Mouse (Mus musculus): ENCODE data around the gene Trmt10b. TPM values are rescaled to one million over a fixed set of nuclear protein-coding genes. Genes with fewer than 3 reads are reported as not detected.

The Trmt10b gene
- polyA plus RNA-seq, 1 experiment from 2014 or later = 23.9 TPM

DNA sequence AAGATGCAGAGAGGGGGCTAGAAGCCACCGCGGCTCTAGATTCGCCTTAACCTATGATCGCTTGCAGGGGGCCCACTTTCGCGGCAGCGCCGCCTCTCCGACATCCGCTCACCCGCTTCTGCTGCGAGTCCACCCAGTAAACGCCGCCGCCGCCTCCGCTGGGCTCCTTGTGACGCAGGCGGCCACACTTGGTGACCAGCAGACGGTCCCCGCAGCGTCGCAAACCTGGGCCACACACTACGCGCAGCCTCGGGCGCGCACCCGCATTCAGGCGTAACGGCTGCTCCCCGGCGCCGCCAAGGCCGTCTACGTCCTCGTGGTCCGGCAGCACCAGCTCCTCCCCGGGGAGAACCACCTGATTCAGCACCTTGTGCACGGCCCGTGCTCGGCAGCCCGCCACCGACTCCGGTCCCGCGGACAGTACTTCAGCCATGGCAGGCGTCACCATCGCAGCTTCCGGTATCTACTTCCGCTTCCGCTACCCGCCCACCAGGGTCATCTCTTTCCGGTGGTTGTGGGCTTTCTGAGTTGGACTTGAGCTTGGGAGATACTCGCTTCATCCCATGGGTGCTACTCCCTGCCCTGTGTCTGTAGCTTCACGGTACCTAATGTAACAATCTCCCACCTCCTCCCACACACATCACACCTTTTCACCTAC, 23.4 kb downstream of the Trmt10b start:
- H3K27ac ChIP-seq (ENCODE audit: low read depth, low read length) = peak overlapping the region; percentile 74
- peaks cover 27% of the 10 kb centered on the region for H3K36me3 ChIP-seq (ENCODE audit: control insufficient read depth, insufficient read depth, low read length)
- H3K27me3 ChIP-seq (replicated peaks; ENCODE audit: control insufficient read depth, insufficient read depth, low read length) = 0 out of 2 replicates have a peak, but pooled peaks cover 3% of the 10 kb centered on the region
- H3K4me2 ChIP-seq (ENCODE audit: low read length) = peak overlapping the region; percentile 86
- peak overlapping the region; percentile 91 for H3K9ac ChIP-seq (ENCODE audit: low read length)
- H3K4me1 ChIP-seq (ENCODE audit: control insufficient read depth, insufficient read depth, low read length) = peaks cover 9% of the 10 kb centered on the region
- DNase-seq (ENCODE audit: low spot score) (peak; percentile 84), ATAC-seq (peak; percentile 93)
- peak overlapping the region; percentile 94 for H3K4me3 ChIP-seq (ENCODE audit: low read depth, low read length)
- H3K9me3 ChIP-seq (replicated peaks; ENCODE audit: control insufficient read depth, low read length) = no peaks in the 10 kb centered on the region
- WGBS = under 1% methylated on average over 56 of the region's 56 CpGs

DNA sequence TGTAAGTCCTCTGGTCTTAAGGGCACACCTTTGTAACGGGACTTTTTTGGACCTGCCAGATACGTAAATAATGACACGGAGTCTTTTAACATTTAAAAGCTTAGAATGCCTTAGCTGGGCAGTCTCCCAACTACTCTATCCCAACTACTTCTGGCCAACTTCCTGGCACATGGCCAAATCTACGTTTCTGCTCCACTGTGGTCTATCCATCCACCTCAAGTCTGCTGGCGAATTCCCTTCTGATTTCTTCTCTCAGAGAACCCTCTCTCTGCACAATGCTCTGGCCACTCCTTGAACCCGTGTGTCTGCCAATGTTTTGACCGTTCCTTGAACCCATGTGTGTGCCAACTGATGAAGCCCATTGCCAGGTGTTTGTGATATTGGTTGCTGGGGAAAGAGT, 34.2 kb downstream of the Trmt10b start:
- ATAC-seq = no peak

DNA sequence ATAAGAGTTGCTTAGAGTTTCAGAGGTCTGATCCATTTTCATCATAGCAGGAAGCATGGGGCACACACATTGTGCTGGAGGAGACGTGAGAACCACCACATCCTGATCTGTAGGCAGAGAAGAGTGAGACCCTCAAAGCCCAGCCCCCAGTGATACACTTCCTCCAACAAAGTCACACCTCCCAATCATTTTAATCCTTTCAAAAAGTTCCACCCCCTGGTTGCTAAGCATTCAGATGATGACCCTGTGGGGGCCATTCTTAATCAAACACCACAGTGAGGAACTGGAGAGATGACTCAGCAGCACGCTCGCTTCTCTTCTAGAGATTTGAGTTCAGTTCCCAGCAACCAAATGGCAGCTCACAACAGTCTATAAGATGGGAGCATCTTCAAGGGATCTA, 35.5 kb downstream of the Trmt10b start:
- 74% methylated on average over 3 of the region's 3 CpGs for WGBS
- Histone ChIP-seq H3K36me3 (ENCODE audit: control insufficient read depth, insufficient read depth, low read length) (no peaks in the 10 kb centered on the region), H3K9me3 (replicated peaks; ENCODE audit: control insufficient read depth, low read length) (no peaks in the 10 kb centered on the region), H3K4me1 (ENCODE audit: control insufficient read depth, insufficient read depth, low read length) (no peaks in the 10 kb centered on the region), H3K27ac (ENCODE audit: low read depth, low read length) (no peak overlapping the region), H3K4me3 (ENCODE audit: low read depth, low read length) (no peak overlapping the region), H3K9ac (ENCODE audit: low read length) (no peak overlapping the region), H3K4me2 (ENCODE audit: low read length) (no peak overlapping the region), H3K27me3 (replicated peaks; ENCODE audit: control insufficient read depth, insufficient read depth, low read length) (no peaks in the 10 kb centered on the region)
- ATAC-seq (no peak), DNase-seq (ENCODE audit: low spot score) (no peak)

More for the DNA sequence above, 34.2 kb downstream of the Trmt10b start:
- no peak overlapping the region for H3K27ac ChIP-seq (ENCODE audit: low read depth, low read length)
- H3K4me3 ChIP-seq (ENCODE audit: low read depth, low read length) = no peak overlapping the region
- no peak overlapping the region for H3K4me2 ChIP-seq (ENCODE audit: low read length)
- H3K9me3 ChIP-seq (replicated peaks; ENCODE audit: control insufficient read depth, low read length) = no peaks in the 10 kb centered on the region
- H3K27me3 ChIP-seq (replicated peaks; ENCODE audit: control insufficient read depth, insufficient read depth, low read length) = no peaks in the 10 kb centered on the region
- DNase-seq (ENCODE audit: low spot score) = no peak
- H3K4me1 ChIP-seq (ENCODE audit: control insufficient read depth, insufficient read depth, low read length) = no peaks in the 10 kb centered on the region
- no peak overlapping the region for H3K9ac ChIP-seq (ENCODE audit: low read length)
- 71% methylated on average over 7 of the region's 7 CpGs for WGBS
- H3K36me3 ChIP-seq (ENCODE audit: control insufficient read depth, insufficient read depth, low read length) = no peaks in the 10 kb centered on the region

DNA sequence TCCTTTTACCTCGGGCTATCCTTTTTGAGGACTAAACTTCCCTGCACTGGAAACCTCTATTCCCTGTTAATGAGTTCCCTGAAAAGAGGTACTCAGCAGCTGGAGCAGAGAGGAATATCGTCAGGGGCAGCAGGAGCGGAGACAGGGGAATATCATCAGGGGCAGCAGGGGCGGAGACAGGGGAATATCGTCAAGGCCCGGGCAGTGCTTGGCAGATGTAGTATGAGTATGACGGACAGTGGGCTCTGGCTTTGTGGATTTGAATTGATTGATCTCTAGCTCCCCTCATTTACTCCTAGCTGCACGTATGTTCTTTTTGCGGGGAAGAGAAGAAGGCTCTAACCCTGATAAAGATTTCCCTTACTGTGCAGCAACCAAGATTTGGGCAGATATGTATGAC, 44.3 kb downstream of the Trmt10b start:
- Histone ChIP-seq H3K9ac (ENCODE audit: low read length) (peak overlapping the region; percentile 93; the same call in 1 of the 2 replicates), H3K4me3 (ENCODE audit: low read depth, low read length) (peak overlapping the region; percentile 93; the same call in 1 of the 2 replicates), H3K9me3 (replicated peaks; ENCODE audit: control insufficient read depth, low read length) (no peaks in the 10 kb centered on the region), H3K36me3 (ENCODE audit: control insufficient read depth, insufficient read depth, low read length) (0 out of 2 replicates have a peak, but pooled peaks cover 1% of the 10 kb centered on the region), H3K27ac (ENCODE audit: low read depth, low read length) (peak overlapping the region; percentile 92), H3K27me3 (replicated peaks; ENCODE audit: control insufficient read depth, insufficient read depth, low read length) (no peaks in the 10 kb centered on the region), H3K4me2 (ENCODE audit: low read length) (peak overlapping the region; percentile 90), H3K4me1 (ENCODE audit: control insufficient read depth, insufficient read depth, low read length) (peaks cover 14% of the 10 kb centered on the region)
- no peak for DNase-seq (ENCODE audit: low spot score)
- 55% methylated on average over 9 of the region's 9 CpGs for WGBS
- ATAC-seq = no peak

DNA sequence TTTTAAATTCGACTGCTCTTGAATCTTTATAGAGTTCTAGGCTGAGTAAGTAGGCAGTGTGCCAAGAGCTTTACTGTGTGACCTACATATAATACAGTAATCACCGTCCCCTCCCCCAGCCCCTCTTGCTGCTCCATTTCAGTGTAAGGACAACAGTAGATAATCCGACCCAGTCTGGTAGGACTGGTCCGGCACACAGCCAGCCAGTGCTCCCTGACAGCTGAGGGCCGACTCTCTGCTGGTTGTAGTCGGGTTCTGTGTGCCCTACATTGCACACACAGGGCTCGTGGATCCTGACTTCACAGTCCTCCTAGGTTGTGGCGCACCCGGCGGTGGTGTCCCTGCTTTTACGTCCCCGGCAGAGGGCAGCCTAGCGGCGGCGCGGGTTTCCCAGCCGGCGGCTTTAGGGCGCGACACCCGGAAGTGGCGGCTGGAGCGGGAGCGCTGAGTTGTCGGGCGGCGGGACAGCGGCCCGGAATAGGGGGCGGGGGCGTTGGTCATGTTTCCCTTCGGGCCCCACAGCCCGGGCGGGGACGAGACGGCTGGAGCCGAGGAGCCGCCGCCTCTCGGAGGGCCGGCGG, 44.8 kb downstream of the Trmt10b start, which contains the start of gene Dcaf10:
Gene Dcaf10 (plus strand): TSS at position 433 of the 581 bp plus-strand sequence.
- peak within 1 kb of the TSS; percentile 92 for H3K27ac ChIP-seq (ENCODE audit: low read depth, low read length)
- H3K36me3 ChIP-seq (ENCODE audit: control insufficient read depth, insufficient read depth, low read length) = 0 out of 2 replicates have a peak, but pooled peaks cover 5% of the 10 kb centered on the region
- H3K9me3 ChIP-seq (replicated peaks; ENCODE audit: control insufficient read depth, low read length) = no peaks in the 10 kb centered on the region
- under 1% methylated on average over 39 of the region's 42 CpGs for WGBS
- no peaks in the 10 kb centered on the region for H3K27me3 ChIP-seq (replicated peaks; ENCODE audit: control insufficient read depth, insufficient read depth, low read length)
- DNase-seq (ENCODE audit: low spot score) (peak; percentile 91), ATAC-seq (peak; percentile 90)
- peaks cover 14% of the 10 kb centered on the region for H3K4me1 ChIP-seq (ENCODE audit: control insufficient read depth, insufficient read depth, low read length)
- peak within 1 kb of the TSS; percentile 90 for H3K4me2 ChIP-seq (ENCODE audit: low read length)
- H3K4me3 ChIP-seq (ENCODE audit: low read depth, low read length) = peak within 1 kb of the TSS; percentile 93
- H3K9ac ChIP-seq (ENCODE audit: low read length) = peak within 1 kb of the TSS; percentile 93

DNA sequence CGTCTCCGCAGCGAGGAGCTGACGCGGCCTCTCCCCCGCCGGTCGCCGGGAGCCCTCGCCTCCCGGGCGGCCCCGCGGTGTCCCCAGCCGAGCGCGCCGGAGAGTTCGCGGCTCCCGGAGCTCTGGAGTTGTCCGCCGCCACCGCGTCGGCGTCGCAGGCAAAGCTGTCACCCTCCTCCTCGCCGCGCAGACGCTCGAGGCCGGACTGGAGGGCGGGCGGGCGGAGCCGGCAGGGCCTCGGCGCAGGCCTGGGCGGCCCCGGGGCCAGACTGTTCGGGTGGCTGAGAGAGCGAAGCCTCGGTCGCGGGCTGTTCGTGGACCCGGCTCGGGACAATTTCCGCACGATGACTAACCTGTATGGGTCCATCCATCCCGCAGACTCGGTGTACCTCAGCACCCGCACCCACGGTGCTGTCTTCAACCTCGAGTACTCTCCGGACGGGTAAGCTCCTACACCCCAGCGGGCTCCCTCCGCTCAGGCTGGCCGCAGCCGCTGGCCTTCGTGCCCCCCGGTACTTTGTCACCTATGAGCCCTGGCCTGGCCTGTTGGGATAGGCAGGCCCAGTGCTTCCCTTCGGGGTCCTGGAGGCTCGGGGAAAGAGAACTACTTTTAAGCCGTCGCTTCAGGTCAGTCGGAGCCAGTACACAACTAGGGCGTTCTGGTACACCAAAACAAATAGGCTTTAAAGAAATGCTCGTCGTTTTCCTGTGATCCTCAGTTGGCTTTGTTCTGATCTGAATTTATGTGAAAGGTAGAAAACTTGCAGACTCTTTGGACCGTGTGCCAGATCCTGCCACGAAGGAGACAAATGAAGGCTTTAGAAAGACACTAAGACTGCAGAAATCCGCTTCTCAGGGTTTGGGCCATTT, 45.6 kb downstream of the Trmt10b start, which contains the start of gene Exosc3:
Gene Exosc3 (minus strand): TSS at position 447 of the 870 bp plus-strand sequence.
- peak; percentile 26 for DNase-seq (ENCODE audit: low spot score)
- WGBS = under 1% methylated on average over 67 of the region's 76 CpGs
- ATAC-seq = peak; percentile 85
- Histone ChIP-seq H3K4me2 (ENCODE audit: low read length) (peak within 1 kb of the TSS; percentile 90), H3K9ac (ENCODE audit: low read length) (peak within 1 kb of the TSS; percentile 93), H3K36me3 (ENCODE audit: control insufficient read depth, insufficient read depth, low read length) (0 out of 2 replicates have a peak, but pooled peaks cover 11% of the 10 kb centered on the region), H3K4me1 (ENCODE audit: control insufficient read depth, insufficient read depth, low read length) (peaks cover 14% of the 10 kb centered on the region), H3K27me3 (replicated peaks; ENCODE audit: control insufficient read depth, insufficient read depth, low read length) (no peaks in the 10 kb centered on the region), H3K4me3 (ENCODE audit: low read depth, low read length) (peak within 1 kb of the TSS; percentile 93), H3K27ac (ENCODE audit: low read depth, low read length) (peak within 1 kb of the TSS; percentile 92), H3K9me3 (replicated peaks; ENCODE audit: control insufficient read depth, low read length) (no peaks in the 10 kb centered on the region)

GRCm38 (mm10) chr4:45356653-45357052, 59.7 kb downstream of the Trmt10b start:
- Histone ChIP-seq H3K36me3 (ENCODE audit: control insufficient read depth, insufficient read depth, low read length) (peaks cover 33% of the 10 kb centered on the region), H3K4me3 (ENCODE audit: low read depth, low read length) (no peak overlapping the region), H3K4me1 (ENCODE audit: control insufficient read depth, insufficient read depth, low read length) (no peaks in the 10 kb centered on the region), H3K4me2 (ENCODE audit: low read length) (no peak overlapping the region), H3K27me3 (replicated peaks; ENCODE audit: control insufficient read depth, insufficient read depth, low read length) (no peaks in the 10 kb centered on the region), H3K27ac (ENCODE audit: low read depth, low read length) (no peak overlapping the region), H3K9me3 (replicated peaks; ENCODE audit: control insufficient read depth, low read length) (no peaks in the 10 kb centered on the region), H3K9ac (ENCODE audit: low read length) (no peak overlapping the region)
- DNase-seq (ENCODE audit: low spot score) (no peak), ATAC-seq (no peak)
- WGBS = 95% methylated on average over 3 of the region's 3 CpGs
